ENCODE assay signal across 10 mouse cellular contexts in genomic region chr15:84697611-84698011, GRCm38 (mm10). TPM values are rescaled to one million over a fixed set of nuclear protein-coding genes. Genes with fewer than 3 reads are reported as not detected.
DNase-seq lines count a peak whose midpoint lies in the region; ATAC-seq and TF ChIP-seq lines count a peak whose summit lies in the region.
"Had no signal": no experiment of that assay in that cellular context is flagged by ENCODE, and none has a peak within 500 bp of the region (broad histone marks: within the 10 kb centered on the region; RNA-seq: fewer than 3 reads in every experiment).

No protein-coding gene starts in this region.

- H3K27me3 ChIP-seq in hindbrain, embryonic 16.5 days (replicated peaks; ENCODE audit: control insufficient read depth, insufficient read depth, low read length) = no peaks in the 10 kb centered on the region
- no peaks in the 10 kb centered on the region for H3K27me3 ChIP-seq in hindbrain, embryonic 12.5 days
- H3K27me3 ChIP-seq in cerebellum, adult 2 months (ENCODE audit: control insufficient read depth, insufficient read depth, low read length) = no peaks in the 10 kb centered on the region
- no peaks in the 10 kb centered on the region for H3K27me3 ChIP-seq in thymus, adult 2 months (ENCODE audit: control insufficient read depth, insufficient read depth, low read length)
- H3K27me3 ChIP-seq: CH12.LX had no signal

- peaks cover 12% of the 10 kb centered on the region; the same call in 1 of the 2 replicates for H3K36me3 ChIP-seq in hindbrain, embryonic 16.5 days (ENCODE audit: control insufficient read depth, insufficient read depth, low read length)
- peaks cover 12% of the 10 kb centered on the region; the same call in 1 of the 2 replicates for H3K36me3 ChIP-seq in hindbrain, embryonic 12.5 days
- H3K36me3 ChIP-seq in thymus, adult 2 months (ENCODE audit: control insufficient read depth, insufficient read depth, low read length) = no peaks in the 10 kb centered on the region

- no peak overlapping the region for H3K9ac ChIP-seq in hindbrain, embryonic 16.5 days (ENCODE audit: low read depth, low read length)
- no peak overlapping the region for H3K9ac ChIP-seq in hindbrain, embryonic 12.5 days

- peak; percentile 22 to 28 for DNase-seq in cerebellum, adult 2 months
- DNase-seq in gastrocnemius, postnatal 25 days = peak; percentile 84
- peak; percentile 57 for DNase-seq in layer of hippocampus, adult 11-12 months (ENCODE audit: low spot score)
- DNase-seq in lung, postnatal 36 days = peak; percentile 58
- no peak for DNase-seq in thymus, adult 2 months

- no peak overlapping the region for H3K4me3 ChIP-seq in hindbrain, embryonic 16.5 days (ENCODE audit: low read length)
- H3K4me3 ChIP-seq in hindbrain, embryonic 12.5 days = no peak overlapping the region
- no peak overlapping the region for H3K4me3 ChIP-seq in cerebellum, adult 2 months (replicated peaks; ENCODE audit: insufficient read depth, low read depth, low read length)
- no peak overlapping the region for H3K4me3 ChIP-seq in thymus, adult 2 months (ENCODE audit: control insufficient read depth, insufficient read depth, low read length)

- 66% methylated on average over 11 of the region's 11 CpGs for WGBS in hindbrain, embryonic 16.5 days
- WGBS in hindbrain, embryonic 12.5 days = 68% methylated on average over 11 of the region's 11 CpGs
- 12% methylated on average over 11 of the region's 11 CpGs for WGBS in cerebellum, adult 2 months
- 79% methylated on average over 11 of the region's 11 CpGs for WGBS in thymus, adult 2 months

- no peaks in the 10 kb centered on the region; the same call in 1 of the 2 replicates for H3K4me1 ChIP-seq in hindbrain, embryonic 16.5 days (ENCODE audit: control insufficient read depth, insufficient read depth, low read depth, low read length)
- 0 out of 2 replicates have a peak, but pooled peaks cover 4% of the 10 kb centered on the region for H3K4me1 ChIP-seq in hindbrain, embryonic 12.5 days
- no peaks in the 10 kb centered on the region for H3K4me1 ChIP-seq in cerebellum, adult 2 months (ENCODE audit: control insufficient read depth, insufficient read depth, low read length)
- no peaks in the 10 kb centered on the region for H3K4me1 ChIP-seq in thymus, adult 2 months (replicated peaks; ENCODE audit: control insufficient read depth, insufficient read depth, low read length)

- H3K9me3 ChIP-seq in hindbrain, embryonic 16.5 days (ENCODE audit: control insufficient read depth, low read length) = no peaks in the 10 kb centered on the region
- no peaks in the 10 kb centered on the region for H3K9me3 ChIP-seq in hindbrain, embryonic 12.5 days (replicated peaks)

- no peak overlapping the region for H3K4me2 ChIP-seq in hindbrain, embryonic 16.5 days (ENCODE audit: low read length)
- no peak overlapping the region for H3K4me2 ChIP-seq in hindbrain, embryonic 12.5 days (replicated peaks)

- TF ChIP-seq CTCF in cerebellum, adult 2 months (IDR thresholded peaks at IDR 0.05; ENCODE audit: borderline replicate concordance, insufficient read depth, low read depth, low read length) = no peak
- TF ChIP-seq CTCF in thymus, adult 2 months (IDR thresholded peaks at IDR 0.05; ENCODE audit: borderline replicate concordance, control insufficient read depth, extremely low read depth, insufficient read depth, low read length, poor library complexity) = no peak

- no peak for TF ChIP-seq POLR2A in cerebellum, adult 2 months (IDR thresholded peaks at IDR 0.05; ENCODE audit: borderline replicate concordance, insufficient read depth, low read length)
- no peak for TF ChIP-seq POLR2A in thymus, adult 2 months (IDR thresholded peaks at IDR 0.05; ENCODE audit: control insufficient read depth, extremely low read depth, insufficient read depth, low read length, poor library complexity)

- peak overlapping the region; percentile 19; the same call in 1 of the 2 replicates for H3K27ac ChIP-seq in hindbrain, embryonic 16.5 days (ENCODE audit: low read depth, low read length)
- no peak overlapping the region for H3K27ac ChIP-seq in hindbrain, embryonic 12.5 days
- H3K27ac ChIP-seq in cerebellum, adult 2 months (ENCODE audit: insufficient read depth, low read length) = no peak overlapping the region
- no peak overlapping the region for H3K27ac ChIP-seq in thymus, adult 2 months (ENCODE audit: control insufficient read depth, insufficient read depth, low read length)
- H3K27ac ChIP-seq: macrophage had no signal

- peak; percentile 77 for ATAC-seq in hindbrain, embryonic 16.5 days
- ATAC-seq in hindbrain, embryonic 12.5 days (ENCODE audit: low FRiP score) = no peak
- no peak for ATAC-seq in inflammation-experienced regulatory T-cells, adult 6 months

RNA-seq across cellular contexts. Expression of gene Arhgap8, which starts 22.2 kb away (rescaled TPM):
- 0.61 and 0.96 TPM in 2 replicates for polyA plus RNA-seq in hindbrain, embryonic 16.5 days (2015; fragmentation: Nextera tagmentation; extraction: Ambion mirVana)
- polyA plus RNA-seq in hindbrain, embryonic 12.5 days (2016; fragmentation: Nextera tagmentation; extraction: Ambion mirVana) = 2.5 and 2.9 TPM in 2 replicates
- 0.18 and 0.27 TPM in 2 replicates for polyA plus RNA-seq in cerebellum, adult 2 months (2012; rRNA removed)
- under 1 TPM in 1 of 2 experiments, not detected in 1; 0.83 TPM for total RNA-seq in gastrocnemius, postnatal 25 days (2021)
- polyA plus RNA-seq in thymus, adult 2 months (2012; rRNA removed) = 11.8 and 16.0 TPM in 2 replicates
- polyA plus RNA-seq in inflammation-experienced regulatory T-cells, adult 6 months (2017; shearing (Covaris generic)) = under 1 TPM in 1 of 3 experiments, not detected in 2; 0.24 TPM
- polyA plus RNA-seq: macrophage had no signal

RNA-seq across cellular contexts. Expression of gene Prr5, which starts 28.2 kb away (rescaled TPM):
- polyA plus RNA-seq in hindbrain, embryonic 16.5 days (2015; fragmentation: Nextera tagmentation; extraction: Ambion mirVana) = 30.5 and 33.2 TPM in 2 replicates
- 17.9 and 19.4 TPM in 2 replicates for polyA plus RNA-seq in hindbrain, embryonic 12.5 days (2016; fragmentation: Nextera tagmentation; extraction: Ambion mirVana)
- 13.5 and 14.9 TPM in 2 replicates for polyA plus RNA-seq in cerebellum, adult 2 months (2012; rRNA removed)
- 1 to 10 TPM; 3.9 to 4.1 TPM for total RNA-seq in gastrocnemius, postnatal 25 days (2021)
- 9.0 and 10.3 TPM in 2 replicates for polyA plus RNA-seq in thymus, adult 2 months (2012; rRNA removed)
- 1 to 10 TPM in 1 of 3 experiments, not detected in 2; 1.5 TPM for polyA plus RNA-seq in inflammation-experienced regulatory T-cells, adult 6 months (2017; shearing (Covaris generic))
